Mouse (Mus musculus) CD4-positive, CD25-positive, alpha-beta regulatory T cell, adult 2 months (primary cell): Measurements from ENCODE around the gene Ppp1cc.

Experiments used
- DNase-seq: peaks from one replicate; pipeline ENCODE4 v3.0.0-alpha.2; 2012; ENCODE audit warnings: low read depth, low spot score

Gene Ppp1cc

DNA sequence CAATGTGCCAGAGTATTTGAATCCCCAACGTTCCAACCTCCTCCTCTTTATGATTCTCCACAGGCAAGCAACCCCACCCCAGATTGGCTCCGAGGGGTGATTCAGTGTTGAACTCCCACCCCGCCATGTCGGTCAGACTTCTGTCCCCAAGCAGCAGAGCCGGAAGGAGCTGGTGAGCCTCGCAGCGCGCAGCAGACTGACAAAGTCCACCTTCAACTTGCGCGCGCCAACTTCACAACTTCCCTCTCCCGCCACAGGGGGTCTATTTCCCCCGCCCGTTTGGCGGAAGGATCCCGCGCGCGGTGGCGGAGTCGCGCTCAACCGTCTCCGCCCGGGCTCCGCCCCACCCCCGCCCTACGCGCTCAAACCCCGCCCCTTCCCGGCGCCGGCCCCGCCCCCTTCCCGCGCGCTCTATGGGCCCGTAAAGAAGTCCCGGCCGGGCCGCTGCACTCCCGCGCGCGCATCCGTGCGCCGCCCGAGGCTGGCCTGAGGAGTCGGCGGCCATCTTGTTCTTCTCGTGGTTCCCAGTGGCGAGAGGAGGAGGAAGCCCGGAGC, at the start of gene Ppp1cc:
Gene Ppp1cc (plus strand): TSS at position 452 of the 555 bp plus-strand sequence.
- peak; percentile 97 for DNase-seq

DNA sequence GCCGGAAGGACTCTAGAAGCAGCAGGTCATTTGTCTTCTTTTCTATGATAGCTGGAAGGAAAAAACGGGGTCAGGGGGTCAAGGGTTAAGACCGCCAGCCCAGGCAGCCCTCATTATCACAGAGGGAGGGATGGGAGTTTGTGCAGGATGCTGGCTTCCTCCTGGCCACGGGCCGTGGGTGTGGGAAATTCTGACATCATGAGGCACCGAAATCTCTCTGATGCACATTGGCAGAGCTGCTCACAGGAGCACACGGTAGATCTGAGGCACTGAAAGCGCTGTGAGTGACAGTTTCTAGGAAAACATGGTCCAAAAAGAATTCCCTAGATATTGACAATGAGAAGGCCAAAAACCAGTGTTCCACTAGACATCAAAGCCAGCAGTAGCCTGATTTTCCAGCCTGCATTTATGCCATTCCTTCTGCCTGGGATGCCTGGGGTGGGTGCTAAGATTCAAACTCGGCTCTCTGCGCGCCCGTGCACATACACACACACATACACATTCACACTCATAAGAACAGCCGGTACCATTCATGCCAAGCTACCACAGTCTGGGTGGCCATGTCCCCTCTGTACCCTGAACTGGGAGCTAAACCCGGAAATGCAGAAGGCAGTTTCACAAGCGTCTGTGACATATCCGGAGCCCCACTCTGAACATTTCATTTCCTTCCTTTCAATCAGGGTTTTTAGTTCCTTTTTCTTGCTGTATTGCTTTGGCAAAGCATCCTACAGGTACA, 48.6 kb upstream of the Ppp1cc start:
- DNase-seq, result no peak

DNA sequence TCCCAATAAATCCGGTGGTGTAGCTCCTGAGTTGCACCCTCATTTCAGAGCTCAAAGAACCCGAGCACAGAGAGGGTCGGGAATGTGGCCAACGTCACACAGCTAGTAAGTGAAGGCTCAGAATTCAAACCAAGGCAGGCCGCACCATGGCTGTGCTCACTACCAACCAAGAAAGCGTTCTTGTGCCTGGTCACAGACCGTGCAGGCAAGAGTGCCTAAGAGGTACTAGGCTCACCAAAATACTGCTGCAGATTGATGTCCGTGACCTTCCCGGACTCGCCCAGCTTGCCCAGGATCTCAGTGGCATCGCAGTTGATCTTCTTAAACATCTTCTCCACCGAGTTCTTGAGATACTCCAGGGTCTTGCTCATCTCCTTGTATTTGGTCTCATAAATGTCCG, 47.5 kb upstream of the Ppp1cc start:
- DNase-seq, result no peak

DNA sequence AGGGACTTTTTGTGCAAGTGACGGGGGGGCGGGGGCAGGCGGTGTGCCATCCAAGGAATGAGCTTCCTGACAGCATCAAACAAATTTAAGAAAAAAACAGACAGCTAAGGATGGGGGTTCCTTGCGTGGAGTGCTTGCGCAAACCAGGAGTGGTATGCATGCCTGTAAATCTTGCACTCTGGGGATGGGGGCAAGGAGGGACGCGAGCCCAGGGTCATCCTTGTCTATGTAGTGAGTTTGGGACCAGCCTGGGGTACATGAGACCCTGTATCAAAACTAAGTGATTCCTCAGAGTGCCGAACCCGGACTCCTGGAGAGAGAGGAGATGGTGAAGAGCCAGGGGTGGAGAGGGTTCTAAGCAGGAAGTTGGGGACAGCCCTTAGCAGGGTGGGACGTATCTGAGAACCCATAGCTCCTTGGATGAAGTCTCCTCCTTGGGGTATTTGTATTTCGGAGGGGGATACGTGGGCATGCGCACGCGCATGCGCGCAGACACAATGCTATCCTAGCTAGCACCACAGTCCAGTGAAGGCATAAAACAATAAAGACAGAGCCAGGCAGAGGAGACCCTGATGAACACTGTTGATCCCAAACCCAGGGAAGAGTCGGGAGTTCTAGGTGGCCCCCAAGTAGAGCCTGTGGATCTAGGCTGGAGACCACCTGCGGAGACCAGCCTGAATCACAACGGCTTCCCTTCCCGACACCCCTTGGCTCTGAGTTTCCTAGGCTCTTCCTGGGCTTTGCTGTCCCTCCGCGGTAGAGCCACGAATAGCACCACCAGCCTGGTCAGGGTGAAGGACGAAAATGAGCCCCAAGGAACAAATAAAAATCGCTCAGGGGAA, 46.8 kb upstream of the Ppp1cc start:
- no peak for DNase-seq

DNA sequence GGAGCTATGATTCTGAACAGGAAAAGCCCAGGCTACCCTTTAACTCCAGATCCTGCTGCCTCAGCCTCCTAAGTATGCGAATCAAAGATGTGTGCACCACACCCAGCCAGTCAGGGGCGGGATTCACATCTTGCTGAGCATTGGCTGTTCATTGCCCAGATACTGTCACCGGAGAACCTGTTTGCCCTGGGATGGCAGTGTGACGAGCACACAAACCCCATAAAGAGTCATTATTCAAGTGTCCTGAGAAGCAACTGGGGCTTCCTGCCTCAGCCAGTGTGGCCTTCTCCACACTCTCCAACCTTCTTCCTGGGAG, 46.2 kb upstream of the Ppp1cc start:
- no peak for DNase-seq

DNA sequence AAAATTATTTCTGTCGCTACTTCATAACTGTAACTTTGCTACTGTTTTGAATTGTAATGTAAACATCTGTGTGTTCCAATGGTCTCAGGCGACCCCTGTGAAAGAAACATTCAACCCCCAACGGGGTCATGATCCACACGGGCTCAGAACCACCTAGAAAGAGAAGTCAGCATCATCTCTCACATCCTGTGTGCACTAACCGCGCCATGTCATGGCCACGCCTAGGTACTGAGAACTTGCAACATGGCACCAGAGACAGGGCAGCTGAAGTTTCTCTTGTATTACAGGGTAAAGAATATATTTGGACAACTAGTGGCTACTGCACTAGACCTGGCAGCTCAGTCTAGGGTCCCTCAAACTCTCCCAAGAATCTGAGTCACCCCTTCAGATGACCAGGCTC, 44.6 kb upstream of the Ppp1cc start:
- DNase-seq, result no peak

DNA sequence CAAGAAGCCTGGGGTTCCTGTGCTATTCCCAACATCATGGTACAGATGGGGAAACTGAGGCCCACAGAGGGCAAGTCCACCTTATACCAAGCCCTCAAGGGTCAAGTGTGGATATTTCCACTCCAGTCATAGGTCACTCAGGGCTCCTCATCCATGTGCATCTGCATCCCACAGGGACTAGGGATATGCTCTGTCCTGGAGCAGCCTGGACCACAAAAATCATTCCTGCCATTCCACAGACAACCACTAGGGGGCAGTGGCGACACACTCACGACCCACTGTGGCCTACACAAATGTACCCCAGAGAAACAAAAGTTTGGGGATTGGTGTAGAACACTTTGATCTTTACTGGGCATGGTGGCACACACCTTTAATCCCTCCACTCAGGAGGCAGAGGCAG, 43.9 kb upstream of the Ppp1cc start:
- peak; percentile 82 for DNase-seq

DNA sequence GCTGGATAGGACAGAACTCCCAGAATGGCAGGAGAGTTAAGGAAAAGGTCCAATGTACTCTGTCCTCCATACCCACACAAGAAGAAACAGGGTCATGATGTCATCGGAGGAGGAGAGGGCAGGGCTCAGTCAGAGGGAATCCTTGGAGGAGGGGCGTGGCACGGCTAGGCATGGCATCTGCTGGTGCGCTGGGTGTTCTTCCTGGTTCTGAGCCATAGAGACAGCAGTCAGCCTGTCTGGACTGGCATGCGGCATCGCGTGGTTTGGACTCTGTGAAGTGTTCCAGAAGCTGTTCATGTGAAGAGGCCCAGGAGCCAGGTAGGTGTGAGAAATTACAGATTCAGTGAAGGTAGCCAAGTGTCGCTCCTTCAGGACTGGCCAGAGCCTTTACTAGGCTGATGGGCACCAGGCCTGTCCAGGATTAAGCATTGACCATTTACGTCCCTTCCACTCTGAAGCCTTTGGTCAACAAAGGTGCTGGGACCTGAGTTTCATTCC, 42.8 kb upstream of the Ppp1cc start:
- DNase-seq, result no peak

DNA sequence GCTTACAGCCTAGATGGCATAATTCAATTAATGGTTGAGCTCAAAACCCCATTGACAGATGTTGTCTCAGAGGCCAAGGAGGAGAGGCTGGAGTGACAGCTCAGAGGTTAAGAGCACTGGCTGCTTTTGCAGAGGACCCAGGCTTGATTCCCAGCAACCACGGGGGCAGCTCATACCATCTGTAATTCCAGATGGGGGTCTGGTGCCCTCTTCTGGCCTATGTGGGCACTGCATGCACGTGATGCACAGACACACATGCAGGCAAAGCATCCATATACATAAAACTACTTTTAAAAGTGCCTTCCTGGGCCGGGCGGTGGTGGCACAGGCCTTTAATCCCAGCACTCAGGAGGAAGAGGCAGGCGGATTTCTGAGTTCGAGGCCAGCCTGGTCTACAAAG, 41.8 kb upstream of the Ppp1cc start:
- peak; percentile 59 for DNase-seq

DNA sequence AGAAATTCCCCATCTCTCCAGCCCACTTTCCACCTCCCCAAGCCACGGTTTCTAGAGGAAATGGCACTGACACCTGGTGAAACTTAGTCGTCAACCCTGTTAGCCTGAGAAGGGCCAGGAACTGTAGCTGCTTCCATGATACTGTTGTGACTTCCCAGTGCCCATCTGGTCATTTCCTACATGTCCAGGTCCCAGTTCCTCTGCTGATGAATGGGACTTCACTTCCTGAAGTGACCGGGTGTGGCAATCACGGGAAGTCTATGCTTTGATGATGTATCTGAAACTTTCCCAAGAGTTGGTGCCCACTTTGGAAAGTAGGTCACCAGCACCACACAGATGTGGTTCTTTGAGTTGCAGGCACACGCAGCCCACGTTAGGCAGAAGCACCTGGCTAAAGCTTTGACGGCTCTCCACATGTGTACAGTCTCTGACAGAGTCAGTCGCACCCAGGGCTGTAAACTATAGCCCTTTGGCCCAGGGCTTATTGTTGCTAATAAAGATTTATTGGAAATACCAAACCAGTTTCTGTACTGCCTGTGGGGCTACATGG, 32.8 kb upstream of the Ppp1cc start:
- DNase-seq, result no peak

DNA sequence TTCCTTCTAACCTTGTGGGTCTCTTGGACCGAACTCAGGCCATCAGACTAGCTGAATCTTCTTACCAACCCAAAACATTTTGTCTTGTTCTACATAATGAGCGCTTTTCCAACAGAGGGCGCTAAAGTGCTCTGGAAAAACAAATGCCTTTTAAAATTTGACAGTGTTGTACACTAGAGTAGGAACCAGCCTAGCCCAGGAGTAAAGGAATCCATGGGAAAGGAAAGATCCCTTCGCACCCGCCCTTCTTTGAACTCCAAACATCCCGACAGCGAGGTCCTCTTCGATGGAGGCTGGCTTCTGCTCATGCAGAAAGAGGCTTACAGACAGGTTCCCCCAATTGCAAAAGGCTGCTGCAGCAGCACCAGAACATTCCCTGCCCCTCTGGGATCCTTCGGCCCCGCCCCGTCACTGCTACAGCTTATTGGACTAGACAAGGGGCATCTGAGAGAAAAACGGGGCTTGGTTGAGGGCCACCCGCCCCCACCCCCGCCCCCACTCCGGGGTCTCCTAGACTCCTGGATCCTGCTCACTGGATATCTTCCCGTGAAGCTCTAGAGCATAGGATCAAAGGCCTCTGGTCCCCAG, 28.9 kb upstream of the Ppp1cc start:
- peak; percentile 86 for DNase-seq

DNA sequence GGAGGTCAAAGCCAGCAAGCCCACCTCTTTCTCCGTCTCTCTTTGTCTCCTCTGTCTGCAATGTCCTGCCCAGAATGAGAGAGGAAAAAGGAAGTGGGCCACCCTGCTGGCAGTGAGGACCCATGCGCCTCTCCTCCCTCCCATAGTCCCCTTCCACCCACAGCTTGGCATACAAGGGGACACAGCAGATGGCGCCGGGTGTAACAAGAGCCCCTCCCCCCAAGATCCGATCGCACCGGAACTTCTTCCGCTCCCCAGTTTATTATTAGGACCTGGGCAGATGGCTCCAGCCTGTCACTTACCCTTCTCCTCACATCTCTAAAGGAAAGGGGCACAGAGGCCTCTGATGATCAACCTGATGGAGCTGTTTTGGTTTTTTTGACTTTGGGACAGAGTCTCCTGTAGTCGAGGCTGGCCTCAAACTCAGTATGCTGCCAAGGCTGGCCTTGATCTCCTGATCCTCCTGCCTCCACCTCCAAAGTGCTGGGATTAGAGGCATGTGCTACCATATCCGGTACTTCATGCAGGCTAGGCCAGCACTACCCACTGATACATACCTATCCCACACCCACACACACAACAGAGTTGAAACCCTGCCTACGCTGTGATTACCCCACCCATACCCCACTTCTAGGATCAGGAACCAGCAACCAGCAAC, 27.6 kb upstream of the Ppp1cc start:
- peak; percentile 29 for DNase-seq

DNA sequence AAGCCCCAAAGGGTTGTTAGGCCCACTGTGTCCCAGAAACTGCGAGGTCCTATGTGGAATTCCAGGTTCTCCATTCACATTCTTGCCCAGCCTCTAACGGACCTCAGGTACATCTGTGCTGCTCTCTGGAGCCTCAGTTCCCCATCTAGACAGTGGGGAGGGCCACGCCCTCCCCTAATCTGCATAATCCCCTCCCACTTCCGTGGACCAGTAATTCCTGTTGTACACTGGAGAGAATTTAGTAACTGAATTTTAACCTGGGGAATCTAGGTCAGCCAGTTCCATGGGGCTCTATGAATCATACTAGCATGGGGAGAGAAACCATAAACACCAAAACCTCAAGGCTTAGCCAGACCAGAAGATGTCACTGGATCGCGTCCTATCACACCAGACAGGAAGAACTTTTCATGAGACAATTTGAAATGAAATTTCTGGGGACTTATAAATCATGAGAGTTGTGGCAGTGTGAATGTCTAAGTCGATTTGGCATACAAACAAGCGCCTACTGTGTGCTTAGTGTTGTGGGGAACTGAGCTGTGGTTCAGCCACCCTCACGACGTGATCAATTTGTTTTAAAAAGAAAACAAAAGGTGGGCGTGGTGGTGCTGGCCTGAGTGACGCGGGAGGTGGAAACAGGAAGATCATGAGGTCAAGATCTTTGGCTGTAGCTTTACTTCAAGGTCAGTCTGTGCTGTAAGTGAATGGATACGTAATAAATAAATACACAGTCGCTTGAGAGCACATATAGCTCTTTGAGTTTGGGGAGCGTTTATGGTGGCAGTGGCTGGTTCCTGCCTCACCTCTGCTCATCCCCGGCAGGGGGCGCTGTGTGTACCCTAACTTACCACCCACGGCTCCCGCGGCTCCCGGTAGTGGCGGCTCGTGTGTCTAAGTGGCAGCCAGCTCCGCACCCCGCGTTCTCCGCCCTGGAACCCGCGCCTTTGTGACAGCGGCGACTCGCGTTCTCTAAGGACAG, 26.7 kb upstream of the Ppp1cc start:
- peak; percentile 96 for DNase-seq

DNA sequence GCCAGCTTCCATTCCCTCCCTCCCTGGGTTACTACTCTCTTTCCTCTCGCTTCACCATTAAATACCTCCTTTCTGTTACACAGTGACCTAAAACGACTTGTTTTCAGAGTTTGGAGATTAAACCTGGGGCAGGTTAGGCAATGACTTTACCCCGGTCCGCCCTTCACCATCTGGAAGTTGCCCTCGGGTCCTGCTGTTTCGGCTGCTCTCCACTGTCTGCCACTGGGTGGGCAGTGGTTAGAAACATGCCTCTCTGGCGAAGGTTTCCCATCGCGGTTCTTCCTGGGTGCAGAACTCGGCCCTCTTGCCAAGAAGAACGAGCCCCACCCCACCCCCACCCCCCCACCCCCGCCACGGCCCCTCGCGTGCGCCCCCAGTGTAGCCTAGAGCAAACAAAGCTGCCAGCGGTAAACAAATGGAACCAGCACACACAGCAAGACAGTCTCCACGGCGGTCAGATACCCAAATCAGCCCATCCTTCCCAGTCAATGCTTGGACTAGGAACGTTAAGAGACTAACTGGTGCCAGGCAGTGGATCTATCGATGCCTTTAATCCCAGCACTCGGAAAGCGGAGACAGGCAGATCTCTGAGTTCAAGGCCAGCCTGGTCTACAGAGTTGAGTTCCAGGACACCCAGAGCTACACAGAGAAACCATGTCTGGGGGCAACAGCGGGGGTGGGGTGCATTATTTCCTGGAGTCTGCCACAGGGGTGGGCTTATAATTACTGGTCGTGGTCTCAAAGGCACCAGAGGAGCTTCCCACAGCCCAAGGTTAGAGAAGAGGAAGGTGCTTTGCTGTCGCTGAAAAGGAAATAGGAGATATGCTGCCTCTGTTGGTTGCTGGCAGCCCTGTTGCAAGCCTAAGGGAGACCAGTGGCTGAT, 25.7 kb upstream of the Ppp1cc start:
- DNase-seq, result no peak

DNA sequence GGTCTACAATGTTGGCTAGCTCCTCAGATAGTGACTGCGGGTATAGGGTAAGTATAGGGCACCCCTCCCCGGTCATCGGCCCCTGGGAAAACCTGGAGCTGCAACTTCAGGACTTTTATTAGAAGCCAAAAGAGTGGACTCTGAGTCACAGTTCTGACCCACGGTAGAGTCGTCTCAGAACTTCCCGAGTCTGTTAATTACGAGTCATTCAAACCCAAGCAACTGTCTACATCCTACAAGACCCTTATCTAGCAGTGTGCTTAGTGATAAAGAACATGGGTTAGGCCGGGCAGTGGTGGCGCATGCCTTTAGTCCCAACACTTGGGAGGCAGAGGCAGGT, 25.1 kb upstream of the Ppp1cc start:
- no peak for DNase-seq

DNA sequence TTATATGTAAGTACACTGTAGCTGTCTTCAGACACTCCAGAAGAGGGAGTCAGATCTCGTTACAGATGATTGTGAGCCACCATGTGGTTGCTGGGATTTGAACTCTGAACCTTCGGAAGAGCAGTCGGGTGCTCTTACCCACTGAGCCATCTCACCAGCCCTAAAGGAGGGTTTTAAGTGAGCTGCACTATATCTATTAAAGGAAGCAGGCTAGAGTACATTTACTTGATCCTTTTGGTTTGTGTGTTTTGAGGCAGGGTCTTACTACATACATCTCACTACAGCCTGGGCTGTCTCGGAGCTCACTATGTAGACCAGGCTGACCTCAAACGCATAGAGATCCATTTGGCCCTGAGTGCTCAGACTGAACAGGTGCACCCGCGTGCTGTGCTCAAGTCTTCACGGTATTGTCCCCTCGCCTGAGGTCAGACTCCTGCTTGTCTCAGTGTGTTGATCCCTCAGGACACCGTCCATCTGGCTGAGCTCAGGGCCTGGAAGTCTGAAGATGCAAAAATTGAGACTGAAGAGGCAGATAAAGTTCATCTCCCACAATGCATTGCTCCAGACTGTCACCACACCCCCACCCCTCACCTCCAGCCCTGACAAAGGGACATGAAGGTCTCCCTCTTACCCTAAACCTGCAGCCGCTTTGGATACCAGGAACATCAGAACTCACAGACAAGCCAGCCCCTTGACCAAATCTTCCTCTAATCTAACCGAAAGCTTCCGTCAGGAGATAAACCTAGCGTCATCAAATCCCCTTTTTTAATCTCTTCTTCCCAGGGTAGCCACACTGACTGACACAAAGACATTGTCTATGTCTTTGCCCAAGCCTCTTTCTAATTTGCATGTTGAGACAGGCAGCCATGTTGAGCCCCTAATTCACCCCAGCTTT, 23.4 kb upstream of the Ppp1cc start:
- no peak for DNase-seq

DNA sequence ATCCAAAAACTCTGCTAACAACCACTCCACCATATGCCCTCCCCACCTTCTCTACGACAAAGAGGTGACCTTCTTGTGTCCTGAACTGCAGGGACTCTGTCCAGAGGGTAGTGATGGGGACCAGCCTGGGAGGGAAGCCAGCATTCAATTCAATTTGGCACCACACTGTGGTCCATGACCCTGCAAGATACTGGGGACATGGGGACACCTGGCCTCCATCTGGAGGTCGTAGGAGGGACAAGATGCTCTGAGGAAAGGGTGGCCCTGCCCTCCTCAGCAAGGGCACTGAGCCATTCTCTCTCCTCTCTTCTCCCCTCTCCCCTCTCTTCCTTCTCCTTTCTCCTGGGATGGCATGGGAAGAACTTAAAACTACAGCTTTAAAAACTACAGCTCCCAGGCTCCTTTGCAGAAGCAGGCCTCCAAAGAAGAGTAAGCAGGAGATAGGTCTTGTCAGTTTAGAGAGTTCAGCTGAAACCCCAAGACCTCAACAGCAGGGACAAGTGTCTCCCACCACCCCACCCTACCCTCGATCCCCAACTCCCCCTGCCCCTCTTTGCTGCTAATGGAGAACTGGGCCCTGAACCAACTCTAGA, 22.7 kb upstream of the Ppp1cc start:
- DNase-seq, result no peak
